Mouse (Mus musculus) embryonic facial prominence, embryonic 14.5 days (tissue): ENCODE measurements around the gene Zfp385b. TPM values are rescaled to one million over a fixed set of nuclear protein-coding genes. Genes with fewer than 3 reads are reported as not detected.

Experiments used
- ATAC-seq: fragments of 200-750 bp; cut with Nextera tagmentation; 2 replicates; pipeline ENCODE4 v1.8.0; 2017; ENCODE audit warnings: low read depth, moderate number of reproducible peaks, moderate TSS enrichment
- DNase-seq: peaks from one replicate; pipeline ENCODE4 v3.0.0-alpha.2; 2015; ENCODE audit warnings: low spot score
- H3K27ac ChIP-seq: fragments of 300-500 bp; sonication (generic); replicated peaks from 2 replicates; pipeline ENCODE4 v1.5.1; 2014; ENCODE audit warnings: low read depth, mild to moderate bottlenecking, low read length, moderate library complexity
- H3K27me3 ChIP-seq: fragments of 300-500 bp; sonication (generic); replicated peaks from 2 replicates; pipeline ENCODE4 v1.6.1; 2014; ENCODE audit warnings: low read length; ENCODE audit not compliant: control insufficient read depth, insufficient read depth
- H3K36me3 ChIP-seq: fragments of 300-500 bp; sonication (generic); 2 replicates; pipeline ENCODE4 v1.6.1; 2014; ENCODE audit warnings: low read length, mixed read lengths; ENCODE audit not compliant: control insufficient read depth, insufficient read depth
- H3K4me1 ChIP-seq: fragments of 300-500 bp; sonication (generic); 2 replicates; pipeline ENCODE4 v1.6.1; 2014; ENCODE audit warnings: antibody characterized with exemption, low read length; ENCODE audit not compliant: control insufficient read depth, insufficient read depth
- H3K4me2 ChIP-seq: fragments of 300-500 bp; sonication (generic); 2 replicates; pipeline ENCODE4 v1.6.1; 2014; ENCODE audit warnings: low read depth, mild to moderate bottlenecking, low read length, moderate library complexity, mixed read lengths
- H3K4me3 ChIP-seq: fragments of 300-500 bp; sonication (generic); 2 replicates; pipeline ENCODE4 v1.5.1; 2014; ENCODE audit warnings: low read depth, mild to moderate bottlenecking, low read length
- H3K9ac ChIP-seq: fragments of 300-500 bp; sonication (generic); 2 replicates; pipeline ENCODE4 v1.6.1; 2014; ENCODE audit warnings: low read depth, mild to moderate bottlenecking, low read length, moderate library complexity, mixed read lengths
- H3K9me3 ChIP-seq: fragments of 300-500 bp; sonication (generic); 2 replicates; pipeline ENCODE4 v1.6.1; 2016; ENCODE audit warnings: low read length; ENCODE audit not compliant: control insufficient read depth
- WGBS: fragments of 180-500 bp; shearing (Covaris S2); extraction: QIAGEN DNeasy Blood & Tissue Kit; methylation state at CpG from one replicate; pipeline ENCODE4 v1.1.7; 2014; 5-methylcytosine and 5-hydroxymethylcytosine counted together
- polyA plus RNA-seq: library from polyadenylated mRNA; unstranded; fragments of >200 nt; fragmentation: Nextera tagmentation; extraction: Ambion mirVana; gene quantifications from 2 replicates; pipeline ENCODE4 v1.2.1, GENCODE M21; 2014

The Zfp385b gene
- polyA plus RNA-seq, 1 experiment from 2014 or later = 8.9 TPM

DNA sequence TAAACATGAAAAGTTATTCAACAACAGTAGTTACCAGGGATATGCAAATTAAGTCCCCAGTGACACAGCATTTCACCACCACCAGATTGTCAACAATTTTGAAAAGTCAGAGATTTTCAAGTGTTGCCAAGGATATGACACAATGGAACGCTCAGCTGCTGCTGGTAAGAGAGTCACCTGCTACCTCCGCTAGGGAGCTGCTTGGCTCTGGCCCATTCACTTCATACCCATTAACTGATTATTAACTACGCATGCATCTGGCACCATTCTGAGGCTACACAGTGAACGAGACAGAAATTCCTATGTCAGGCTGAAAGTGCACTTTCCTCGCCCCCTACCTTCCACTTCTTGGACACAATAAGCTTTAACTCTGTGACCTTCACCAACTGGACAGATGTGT, 137.7 kb downstream of the Zfp385b start:
- WGBS = 71% methylated on average over 5 of the region's 5 CpGs

DNA sequence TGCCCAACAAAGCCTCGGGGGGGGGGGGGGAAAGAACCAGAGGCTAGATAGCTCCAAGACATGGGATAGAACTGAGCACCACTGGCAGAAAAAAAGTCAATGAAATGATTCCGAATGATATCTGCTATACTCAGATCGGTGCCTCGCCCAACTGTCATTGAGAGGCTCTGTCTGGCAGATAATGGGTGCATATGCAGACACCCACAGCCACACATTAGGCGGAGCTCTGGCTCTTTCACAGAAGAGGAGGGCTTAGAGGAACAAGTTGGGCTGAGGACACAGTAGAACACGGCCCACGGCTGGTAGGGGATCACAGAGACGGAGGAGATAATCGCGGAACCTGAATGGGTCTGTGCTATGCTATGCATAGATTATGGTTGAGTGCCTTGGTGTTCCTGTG, 145.7 kb downstream of the Zfp385b start:
- H3K9ac ChIP-seq = no peak overlapping the region
- no peaks in the 10 kb centered on the region for H3K9me3 ChIP-seq
- no peaks in the 10 kb centered on the region for H3K36me3 ChIP-seq
- H3K4me2 ChIP-seq = no peak overlapping the region
- no peak overlapping the region for H3K4me3 ChIP-seq
- H3K27me3 ChIP-seq = no peaks in the 10 kb centered on the region
- H3K27ac ChIP-seq = no peak overlapping the region
- ATAC-seq (no peak), DNase-seq (no peak)
- WGBS = 92% methylated on average over 9 of the region's 10 CpGs
- no peaks in the 10 kb centered on the region for H3K4me1 ChIP-seq

More for the DNA sequence above, 137.7 kb downstream of the Zfp385b start:
- no peaks in the 10 kb centered on the region for H3K4me1 ChIP-seq
- no peaks in the 10 kb centered on the region for H3K27me3 ChIP-seq
- H3K36me3 ChIP-seq = no peaks in the 10 kb centered on the region
- no peaks in the 10 kb centered on the region for H3K9me3 ChIP-seq
- DNase-seq (no peak), ATAC-seq (no peak)
- H3K27ac ChIP-seq = no peak overlapping the region
- no peak overlapping the region for H3K9ac ChIP-seq
- H3K4me2 ChIP-seq = no peak overlapping the region
- H3K4me3 ChIP-seq = no peak overlapping the region

DNA sequence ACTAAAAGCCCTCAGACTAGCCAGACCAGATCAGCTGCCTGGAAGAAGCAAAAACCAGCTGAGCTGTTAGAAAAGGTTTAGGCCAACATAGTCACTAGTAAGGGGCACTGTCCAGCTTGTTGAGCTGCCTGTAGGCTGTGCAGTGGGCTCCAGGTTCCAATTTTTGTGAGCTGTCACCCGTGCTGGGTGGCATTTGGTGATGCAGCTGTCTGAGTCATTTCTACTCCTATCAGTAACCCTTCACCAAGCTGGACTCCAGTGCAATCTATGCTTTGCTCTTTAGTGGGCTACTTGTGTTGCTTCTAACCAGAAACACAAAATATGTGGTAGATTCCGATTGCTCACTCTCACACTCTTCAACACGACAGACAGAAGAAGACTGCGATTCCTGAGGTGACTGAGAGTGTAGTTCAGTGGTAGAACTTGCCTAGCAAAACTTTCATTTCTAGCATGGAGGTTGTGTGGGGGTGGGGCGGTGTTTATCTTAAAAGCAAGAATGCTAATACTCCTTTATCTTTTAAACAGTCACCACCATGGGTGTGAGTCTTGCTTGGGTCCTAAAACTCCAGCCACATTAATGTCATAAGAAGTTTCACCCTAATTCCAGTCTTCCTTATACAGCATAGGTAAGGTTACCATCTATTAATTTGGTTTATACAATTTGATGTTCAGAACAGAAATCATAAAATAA, 147.1 kb downstream of the Zfp385b start:
- 88% methylated on average over 5 of the region's 5 CpGs for WGBS
- ATAC-seq (no peak), DNase-seq (no peak)
- H3K9ac ChIP-seq = no peak overlapping the region
- no peak overlapping the region for H3K27ac ChIP-seq
- no peak overlapping the region for H3K4me2 ChIP-seq
- no peaks in the 10 kb centered on the region for H3K4me1 ChIP-seq
- H3K36me3 ChIP-seq = no peaks in the 10 kb centered on the region
- H3K27me3 ChIP-seq = no peaks in the 10 kb centered on the region
- no peak overlapping the region for H3K4me3 ChIP-seq
- no peaks in the 10 kb centered on the region for H3K9me3 ChIP-seq

DNA sequence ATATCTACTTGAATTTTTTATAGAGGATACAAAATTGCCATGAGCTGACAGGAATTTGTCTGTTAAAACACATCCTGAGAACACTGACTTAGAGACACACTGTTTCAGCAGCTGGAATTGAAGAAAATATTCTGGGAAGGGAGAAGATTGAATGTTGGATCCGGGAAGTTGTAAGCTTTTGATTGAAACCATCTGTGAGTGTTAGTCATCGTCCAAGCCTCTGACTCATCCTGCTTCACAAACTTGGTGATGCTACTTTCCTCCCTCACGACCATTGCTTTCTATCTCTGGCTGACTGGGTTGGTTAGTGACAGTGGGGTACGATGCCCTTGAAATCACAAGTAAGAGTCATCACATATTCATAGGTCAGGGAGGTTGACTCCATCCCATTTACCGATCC, 157.3 kb downstream of the Zfp385b start:
- Histone ChIP-seq H3K4me2 (no peak overlapping the region), H3K27me3 (no peaks in the 10 kb centered on the region), H3K4me1 (no peaks in the 10 kb centered on the region), H3K9ac (no peak overlapping the region), H3K9me3 (no peaks in the 10 kb centered on the region), H3K27ac (no peak overlapping the region), H3K36me3 (no peaks in the 10 kb centered on the region), H3K4me3 (no peak overlapping the region)
- 49% methylated on average over 5 of the region's 5 CpGs for WGBS
- no peak for ATAC-seq
- DNase-seq = peak; percentile 69

DNA sequence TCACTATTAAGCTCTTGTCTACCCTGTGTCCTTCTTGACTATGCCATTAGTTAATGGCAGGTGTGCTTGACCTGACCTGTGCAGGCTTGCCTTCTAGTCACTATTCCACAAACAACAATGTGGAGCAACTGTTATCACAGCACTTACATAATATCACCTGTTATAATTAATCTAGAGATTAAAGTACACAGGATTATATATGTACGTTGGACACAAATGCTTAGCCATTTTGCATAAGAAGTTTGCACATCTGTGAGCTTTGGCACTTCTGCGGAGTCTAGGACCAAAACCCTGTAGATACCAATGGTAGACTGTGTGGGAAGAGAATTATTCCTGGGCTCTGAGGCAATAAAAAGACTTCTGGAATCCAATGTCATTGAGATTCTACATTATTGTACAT, 165.8 kb downstream of the Zfp385b start:
- Histone ChIP-seq H3K4me1 (no peaks in the 10 kb centered on the region), H3K4me2 (no peak overlapping the region), H3K4me3 (no peak overlapping the region), H3K27me3 (no peaks in the 10 kb centered on the region), H3K27ac (no peak overlapping the region), H3K36me3 (no peaks in the 10 kb centered on the region), H3K9ac (no peak overlapping the region), H3K9me3 (no peaks in the 10 kb centered on the region)
- ATAC-seq (no peak), DNase-seq (no peak)
- WGBS = 89% methylated on average over 2 of the region's 2 CpGs

DNA sequence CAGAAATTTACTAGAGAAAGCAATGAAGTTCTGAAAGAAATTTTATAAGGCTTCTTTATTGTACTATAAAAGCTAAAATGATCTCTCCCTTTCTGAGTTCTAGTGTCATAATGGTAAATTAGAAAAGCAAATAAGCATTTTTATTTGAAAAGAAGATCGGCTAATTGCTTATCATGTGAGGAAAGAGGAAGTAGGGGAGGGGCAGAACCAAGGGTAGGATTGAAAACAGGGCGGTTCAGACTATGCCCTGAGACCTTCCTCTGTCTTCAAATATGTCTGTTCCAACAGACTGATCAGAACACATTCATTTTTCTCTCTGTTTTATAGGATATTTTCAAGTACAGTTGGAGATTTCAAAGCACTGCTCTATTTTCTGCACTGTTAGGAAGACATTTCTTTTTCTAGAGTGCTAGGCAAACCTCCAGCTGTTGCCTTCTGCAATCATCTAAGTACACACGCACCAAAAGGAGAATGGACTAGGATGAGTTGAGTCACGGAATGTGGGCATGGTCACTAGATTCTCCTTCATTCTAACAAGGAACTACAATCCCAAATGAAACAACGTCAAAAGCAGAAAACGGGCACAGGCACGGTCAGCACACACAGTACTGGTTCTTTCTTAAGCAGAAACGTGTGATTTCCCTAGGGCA, 177.8 kb downstream of the Zfp385b start:
- no peak overlapping the region for H3K4me3 ChIP-seq
- WGBS = 85% methylated on average over 8 of the region's 8 CpGs
- no peak for DNase-seq

DNA sequence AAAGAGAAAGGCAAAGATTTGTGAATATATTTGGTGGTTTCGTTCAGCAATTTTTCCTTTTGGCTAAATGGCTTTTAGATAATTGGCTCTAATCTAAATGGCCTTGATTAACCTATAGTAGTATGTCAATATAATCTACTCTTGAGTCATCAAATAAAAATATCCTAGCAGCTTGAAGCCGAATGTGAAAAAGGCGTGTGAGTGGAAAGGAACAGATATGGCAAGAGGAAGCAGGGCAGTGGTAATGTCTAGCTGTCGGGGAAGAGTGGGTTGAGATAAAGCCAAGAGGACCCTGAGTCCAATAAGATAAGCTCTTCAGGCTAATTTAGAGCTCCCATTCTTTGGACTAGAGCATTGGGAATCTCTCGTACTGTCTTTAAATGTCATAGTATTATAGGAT, 179.4 kb downstream of the Zfp385b start:
- Histone ChIP-seq H3K9me3 (no peaks in the 10 kb centered on the region), H3K4me2 (no peak overlapping the region), H3K4me1 (no peaks in the 10 kb centered on the region), H3K36me3 (no peaks in the 10 kb centered on the region), H3K9ac (no peak overlapping the region), H3K4me3 (no peak overlapping the region), H3K27ac (no peak overlapping the region), H3K27me3 (no peaks in the 10 kb centered on the region)
- WGBS = 90% methylated on average over 5 of the region's 5 CpGs
- ATAC-seq (no peak), DNase-seq (no peak)

More for the DNA sequence above, 177.8 kb downstream of the Zfp385b start:
- Histone ChIP-seq H3K9me3 (no peaks in the 10 kb centered on the region), H3K27ac (no peak overlapping the region), H3K4me1 (no peaks in the 10 kb centered on the region), H3K27me3 (no peaks in the 10 kb centered on the region), H3K36me3 (no peaks in the 10 kb centered on the region), H3K4me2 (no peak overlapping the region), H3K9ac (no peak overlapping the region)
- no peak for ATAC-seq

DNA sequence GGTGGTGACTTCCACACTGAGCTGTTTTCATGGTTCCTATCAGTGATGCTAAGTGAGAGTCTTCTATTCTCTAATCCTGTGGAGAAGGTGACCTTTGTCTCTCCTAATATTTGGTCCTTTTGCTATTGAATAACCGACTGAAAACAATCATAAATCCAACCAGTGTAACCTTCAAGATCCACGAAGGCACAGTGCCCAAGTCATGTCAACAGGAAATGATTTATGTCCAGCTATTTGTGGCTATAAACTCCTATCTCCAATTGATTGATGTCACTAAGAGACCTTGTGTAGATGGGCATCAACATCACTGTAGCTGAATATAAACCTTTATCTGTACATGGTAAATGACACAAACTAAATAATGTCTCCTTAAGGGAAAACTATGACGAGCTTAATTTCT, 187.8 kb downstream of the Zfp385b start:
- Histone ChIP-seq H3K9ac (no peak overlapping the region), H3K4me2 (no peak overlapping the region), H3K27ac (no peak overlapping the region), H3K4me1 (no peaks in the 10 kb centered on the region), H3K4me3 (no peak overlapping the region), H3K36me3 (no peaks in the 10 kb centered on the region), H3K27me3 (no peaks in the 10 kb centered on the region), H3K9me3 (no peaks in the 10 kb centered on the region)
- 73% methylated on average over 3 of the region's 3 CpGs for WGBS
- no peak for ATAC-seq
- no peak for DNase-seq
